Mouse (Mus musculus) CH12.LX (cell line): ENCODE results near the gene Stk31.

Experiments
- CTCF ChIP-seq, 2 experiments: IDR thresholded peaks in 1 of 2; conservative IDR thresholded peaks in 1 of 2; 2 replicates each; pipeline ENCODE4 v1.5.1; 2011 to 2012; ENCODE audit warnings: low read depth in 2 of 2, low read length in 2 of 2, improper control_type of control experiment in 1 of 2, inconsistent platforms in 1 of 2, mild to moderate bottlenecking in 1 of 2, moderate library complexity in 1 of 2
- EP300 ChIP-seq: IDR thresholded peaks from 2 replicates; pipeline ENCODE4 v1.6.1; 2011; ENCODE audit warnings: low read length, improper control_type of control experiment
- JUND ChIP-seq: conservative IDR thresholded peaks from 2 replicates; pipeline ENCODE4 v1.6.1; 2011; ENCODE audit warnings: low read depth, low read length, improper control_type of control experiment
- TCF12 ChIP-seq: IDR thresholded peaks from 2 replicates; pipeline ENCODE4 v1.6.1; 2014; ENCODE audit warnings: low read depth, mild to moderate bottlenecking, inconsistent platforms, low read length, improper control_type of control experiment

DNA sequence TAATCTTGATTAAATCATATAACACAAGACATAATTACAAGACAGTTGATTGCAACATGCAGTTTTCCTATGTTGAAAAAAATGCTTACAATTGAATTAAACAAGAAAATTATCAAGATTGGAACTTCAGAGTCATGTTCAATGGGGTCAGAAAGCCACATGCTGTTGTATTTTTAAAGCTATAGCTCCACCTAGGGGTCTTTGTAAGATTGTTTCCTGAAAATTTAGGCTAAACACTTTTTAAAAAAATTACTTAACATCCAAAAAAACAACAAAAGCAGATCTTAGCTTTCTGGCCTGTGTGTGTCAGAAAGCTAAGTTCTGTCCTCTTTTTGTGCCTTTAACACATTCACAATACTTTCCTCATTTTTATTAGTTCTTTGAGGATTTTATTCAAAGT is 3.0 kb downstream of the Stk31 start:
- no peak for TF ChIP-seq EP300
- TF ChIP-seq JUND = 0 out of 2 replicates have a peak, but pooled peaks have one; percentile 12
- peak in 1 of 2 experiments; percentile 82; a peak in 2 of 4 replicates for TF ChIP-seq CTCF (conservative IDR thresholded peaks at IDR 0.05 in 1 of 2, IDR thresholded peaks at IDR 0.05 in 1 of 2; ENCODE audit: low read depth in 2 of 2, low read length in 2 of 2)
- TF ChIP-seq TCF12 = no peak
